Mouse (Mus musculus) ovary, postnatal 36 days (tissue): ENCODE results near the gene Cacng5.

Experiments
- DNase-seq: peaks from one replicate; pipeline ENCODE4 v3.0.0; 2022; ENCODE audit warnings: low spot score, mixed read lengths

Gene Cacng5

DNA sequence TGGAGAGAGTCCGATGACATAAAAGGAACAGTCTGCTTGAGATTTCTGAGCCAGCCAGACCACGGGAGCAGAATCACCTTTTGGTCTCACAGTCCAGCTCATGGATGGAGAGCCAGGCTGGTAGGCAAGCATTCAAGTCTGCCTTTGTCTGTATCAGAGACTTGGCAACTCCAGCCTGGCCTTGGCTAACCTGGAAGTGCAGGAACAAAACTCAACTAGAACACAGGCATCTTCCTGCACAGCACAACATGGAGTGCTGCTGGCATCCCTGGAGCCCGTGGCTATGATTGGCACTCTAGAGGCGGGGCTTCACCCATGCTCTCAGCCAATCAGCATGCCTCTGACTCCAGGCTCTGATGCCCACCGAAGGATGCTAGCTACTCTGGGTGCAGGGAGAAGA, 38.0 kb downstream of the Cacng5 start:
- no peak for DNase-seq

DNA sequence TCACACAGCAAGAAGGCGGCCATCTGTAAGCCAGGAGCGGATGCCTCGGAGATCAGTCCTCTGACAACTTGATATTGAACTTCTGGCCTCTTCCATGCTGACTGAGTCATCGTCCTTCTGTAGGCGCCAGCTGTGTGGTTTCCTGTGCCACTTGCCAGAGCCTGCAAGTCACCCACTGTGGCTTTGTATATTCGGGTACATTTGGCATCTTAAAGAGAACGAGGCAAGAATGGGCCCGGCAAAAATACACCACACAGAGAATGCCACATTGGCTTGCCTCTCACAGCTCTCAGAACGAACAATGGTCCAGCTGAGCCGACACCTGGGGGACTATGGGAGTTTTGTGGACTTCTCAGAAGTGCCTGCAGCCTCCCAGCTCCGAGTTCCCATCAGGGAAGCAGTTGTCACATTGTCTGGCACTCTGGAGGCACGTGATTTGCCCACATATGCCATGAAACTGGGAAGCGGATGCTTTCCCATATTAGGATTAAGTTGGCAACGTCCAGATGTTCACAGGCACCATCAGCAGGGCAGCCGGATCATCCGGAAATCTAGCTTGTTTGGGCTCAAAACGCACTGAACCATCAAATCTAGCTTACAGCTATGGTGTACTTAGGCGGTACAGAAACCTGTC, 38.9 kb downstream of the Cacng5 start:
- no peak for DNase-seq

DNA sequence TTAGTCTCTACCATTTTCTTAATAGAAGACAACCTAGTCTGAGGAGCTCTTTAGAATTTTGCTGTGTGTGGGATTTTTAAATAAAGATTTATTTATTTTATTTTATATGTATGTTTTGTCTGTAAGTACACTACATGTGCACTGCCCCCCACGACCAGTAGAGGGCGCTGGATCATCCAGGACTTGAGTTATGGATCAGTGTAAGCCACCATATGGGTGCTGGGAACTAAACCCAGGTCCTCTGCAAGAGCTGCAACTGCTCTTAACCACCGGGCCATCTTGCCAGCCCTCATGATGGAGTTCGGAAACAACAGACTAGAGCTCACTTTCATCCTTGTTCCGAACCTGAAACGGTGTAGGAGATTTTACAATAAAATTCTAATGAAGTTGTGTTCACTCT, 42.1 kb downstream of the Cacng5 start:
- DNase-seq: no peak

DNA sequence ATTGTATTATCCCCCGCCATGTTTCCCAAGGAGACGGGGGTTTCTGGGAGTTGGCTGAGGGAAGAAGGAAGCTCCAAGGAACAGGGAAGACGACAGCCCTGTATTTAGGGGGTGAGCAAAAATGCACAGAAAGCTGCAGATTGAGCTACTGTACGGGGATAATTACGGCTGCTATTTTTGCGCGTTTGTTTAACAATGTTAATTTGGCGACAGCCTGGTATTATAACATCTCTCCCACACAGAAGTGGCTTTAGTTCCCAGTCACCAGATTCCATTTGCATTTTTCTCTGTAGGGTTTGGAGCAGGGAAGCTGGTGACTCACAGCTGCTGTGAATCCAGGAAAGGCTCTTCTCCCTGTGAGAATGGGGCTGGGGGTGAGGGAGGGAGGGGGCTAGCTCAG, 47.3 kb downstream of the Cacng5 start:
- DNase-seq: no peak

DNA sequence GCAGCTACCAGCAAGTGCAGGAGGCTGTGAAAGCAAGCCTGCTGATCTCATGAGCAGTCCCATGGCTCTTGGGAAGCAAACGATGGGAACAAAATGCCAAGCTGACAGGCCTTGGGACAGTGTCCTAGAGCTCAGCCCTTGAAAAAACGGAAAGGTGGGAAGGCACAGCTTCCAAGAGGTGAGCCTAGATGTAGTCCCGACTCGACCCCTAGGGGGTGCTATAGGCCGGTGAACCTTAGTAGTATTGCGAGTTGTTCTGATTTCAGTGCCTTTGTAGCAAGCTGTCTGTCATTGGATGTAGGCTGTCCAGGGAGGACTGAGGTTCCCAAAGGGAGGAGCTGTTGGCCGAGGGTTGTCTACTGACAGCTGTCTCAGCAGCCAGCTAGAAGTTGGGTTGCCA, 49.7 kb downstream of the Cacng5 start:
- peak; percentile 61 for DNase-seq

DNA sequence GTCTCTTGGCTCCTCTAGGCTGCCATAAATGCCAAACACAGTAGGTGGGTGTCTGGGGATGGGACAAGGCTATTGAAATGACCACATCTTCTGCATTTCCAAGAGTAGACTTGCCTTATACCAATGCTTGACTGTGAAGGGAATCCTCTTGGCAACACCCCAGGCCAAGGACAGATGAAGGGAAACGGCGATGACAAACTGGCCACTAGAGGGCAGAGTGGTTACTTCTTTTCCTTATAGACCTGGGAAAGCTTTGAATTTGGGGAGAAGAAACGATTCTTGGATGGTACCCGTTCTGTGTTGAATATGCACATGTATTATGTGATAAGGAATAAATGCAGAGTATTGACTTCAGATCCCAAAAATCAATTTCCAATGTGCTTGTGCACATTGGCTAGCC, 50.8 kb downstream of the Cacng5 start:
- peak; percentile 46 for DNase-seq

DNA sequence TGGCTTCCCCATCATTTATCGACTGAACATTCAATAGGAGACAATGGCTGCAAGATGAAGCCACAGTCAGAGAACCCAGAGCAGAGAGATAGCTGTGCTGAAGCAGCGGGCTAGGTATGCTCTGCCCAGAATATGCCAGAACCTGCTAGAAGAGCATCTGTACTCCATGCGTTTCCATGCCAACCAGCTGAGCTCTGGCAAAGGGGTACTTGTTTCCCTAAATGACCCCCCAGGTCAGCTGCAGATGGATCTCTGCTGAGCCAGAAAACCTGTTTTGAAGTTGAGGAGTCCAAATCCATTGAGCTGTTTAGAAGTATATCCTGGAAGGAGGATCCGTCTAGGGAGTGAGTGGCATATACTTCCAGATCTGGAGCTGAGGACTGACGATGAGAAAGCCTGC, 53.1 kb downstream of the Cacng5 start:
- DNase-seq: no peak

DNA sequence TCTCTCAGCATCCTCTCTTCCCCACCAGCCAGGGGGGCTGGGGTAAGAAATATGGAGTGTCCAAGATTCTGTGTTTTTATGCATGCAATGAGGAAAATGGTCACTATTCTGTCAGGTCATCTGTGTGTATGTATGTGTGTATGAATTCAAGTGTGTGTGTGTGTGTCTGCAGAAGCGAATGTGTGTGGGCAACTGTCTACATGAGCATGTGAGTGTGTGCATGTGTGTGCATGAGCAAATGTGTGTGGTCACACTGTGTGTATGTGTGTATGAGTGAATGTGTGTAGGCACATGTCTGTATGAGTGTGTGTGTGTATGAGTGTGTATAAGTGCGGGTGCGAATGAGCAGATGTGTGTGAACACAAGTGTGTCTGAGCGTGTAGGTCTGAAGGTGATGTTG, 55.0 kb downstream of the Cacng5 start:
- DNase-seq: no peak

DNA sequence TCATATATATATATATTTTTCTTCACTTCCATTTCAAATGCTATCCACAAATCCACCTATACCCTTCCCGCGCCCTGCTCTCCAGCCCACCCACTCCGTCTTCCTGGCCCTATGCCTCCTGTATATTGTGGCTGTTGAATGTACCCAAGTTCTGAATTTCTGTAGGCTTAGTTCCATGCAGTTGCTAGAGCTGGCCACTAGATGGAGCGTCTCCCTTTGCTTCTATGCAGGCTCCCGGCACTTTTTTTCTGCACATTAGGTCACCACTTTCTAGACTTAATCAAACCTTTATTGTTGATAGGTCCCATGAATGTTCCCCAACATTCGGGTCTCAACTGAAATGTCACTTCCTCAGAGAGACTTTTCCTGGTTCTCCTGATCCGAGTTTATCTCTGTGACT, 55.6 kb downstream of the Cacng5 start:
- peak; percentile 31 for DNase-seq

DNA sequence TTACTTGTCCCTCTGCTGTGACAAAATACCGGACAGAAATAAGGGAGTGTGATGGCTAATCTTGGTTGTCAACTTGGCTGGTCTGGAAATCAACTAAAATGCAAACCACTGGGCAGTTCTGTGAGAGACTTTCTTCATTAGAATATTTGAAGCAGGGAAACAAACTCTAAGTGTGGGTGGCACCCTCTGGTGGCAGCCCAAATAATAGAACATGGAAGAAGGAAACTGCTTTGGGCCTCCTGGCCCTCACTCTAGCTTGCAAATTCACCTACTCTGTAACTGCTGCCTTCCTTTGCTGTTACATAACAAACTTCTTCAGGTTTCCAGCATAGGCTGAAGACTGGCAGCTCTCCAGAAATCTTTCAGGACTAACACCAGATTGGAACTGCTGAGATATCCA, 61.8 kb downstream of the Cacng5 start:
- DNase-seq: peak; percentile 25

DNA sequence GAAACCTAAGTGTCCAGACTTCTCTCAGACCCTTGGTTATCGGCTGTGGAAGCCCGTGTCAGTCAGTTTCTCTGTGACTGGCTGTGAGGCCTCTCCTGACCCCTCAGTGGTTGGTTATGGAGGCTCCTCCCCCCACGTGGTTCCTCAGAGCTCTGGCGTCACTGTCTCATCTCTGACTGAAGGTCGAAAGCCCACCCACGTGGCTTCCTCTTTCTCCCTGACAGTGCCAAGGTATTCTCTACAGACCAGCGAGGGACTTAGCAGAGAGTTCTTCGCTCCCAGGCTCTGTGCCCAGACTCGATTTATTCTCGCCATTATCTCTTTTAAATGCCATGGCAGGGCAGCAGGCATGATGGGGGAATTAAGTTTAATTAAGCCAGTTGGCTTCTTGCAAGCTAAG, 65.2 kb downstream of the Cacng5 start:
- no peak for DNase-seq

DNA sequence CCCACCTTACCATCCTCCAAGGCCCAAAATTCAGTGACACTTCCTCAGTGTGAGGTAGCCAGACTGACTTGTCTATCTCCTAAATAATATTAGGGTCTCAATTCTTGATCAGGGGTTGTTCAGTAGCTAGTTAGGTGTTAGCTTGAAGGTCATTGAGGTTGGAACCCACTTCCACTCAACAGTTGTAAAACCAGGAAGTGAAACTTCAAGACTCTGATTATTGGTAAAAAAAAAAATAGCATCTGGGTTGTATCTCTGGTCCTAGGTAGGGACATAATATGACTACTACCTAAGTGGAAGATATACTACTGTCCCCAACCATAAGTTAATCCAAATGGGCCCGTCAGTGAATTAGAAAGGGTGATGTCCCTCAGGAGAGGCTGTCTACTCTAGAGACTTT, 70.7 kb downstream of the Cacng5 start:
- no peak for DNase-seq

DNA sequence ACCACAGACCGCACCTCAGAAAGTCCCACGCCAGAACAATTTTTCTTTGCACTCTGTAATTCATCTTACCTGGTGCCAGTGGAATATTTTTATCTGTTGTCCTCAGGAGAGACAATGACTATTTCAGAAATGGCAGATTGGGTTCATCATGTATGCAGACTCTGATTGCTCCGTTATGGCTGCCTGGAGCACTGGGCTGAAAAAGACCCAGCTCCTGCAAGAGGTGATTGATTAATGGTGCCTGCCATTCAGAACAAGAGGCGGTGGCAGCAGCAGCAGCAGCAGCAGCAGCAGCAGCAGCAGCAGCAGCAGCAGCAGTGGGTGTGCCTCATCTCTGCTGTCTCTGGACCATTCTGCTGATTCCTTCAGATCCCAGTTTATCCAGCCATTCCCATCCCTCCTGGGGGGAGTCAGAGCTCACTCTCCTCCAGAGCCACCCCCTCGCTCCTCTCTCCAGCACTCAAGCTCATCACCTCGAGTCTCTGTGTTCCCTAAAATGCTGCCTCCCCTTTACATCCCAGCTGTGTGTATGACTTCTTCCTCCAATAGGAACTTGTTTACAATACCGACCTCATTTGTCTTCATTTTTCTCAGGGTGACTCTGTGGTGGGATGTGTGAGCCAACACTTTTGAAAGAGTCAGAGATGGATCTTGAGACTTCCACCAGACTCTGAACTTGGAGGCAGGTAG, 81.4 kb downstream of the Cacng5 start:
- no peak for DNase-seq
